Comparison of ENCODE assay signal across 17 mouse cellular contexts in the genomic region with DNA sequence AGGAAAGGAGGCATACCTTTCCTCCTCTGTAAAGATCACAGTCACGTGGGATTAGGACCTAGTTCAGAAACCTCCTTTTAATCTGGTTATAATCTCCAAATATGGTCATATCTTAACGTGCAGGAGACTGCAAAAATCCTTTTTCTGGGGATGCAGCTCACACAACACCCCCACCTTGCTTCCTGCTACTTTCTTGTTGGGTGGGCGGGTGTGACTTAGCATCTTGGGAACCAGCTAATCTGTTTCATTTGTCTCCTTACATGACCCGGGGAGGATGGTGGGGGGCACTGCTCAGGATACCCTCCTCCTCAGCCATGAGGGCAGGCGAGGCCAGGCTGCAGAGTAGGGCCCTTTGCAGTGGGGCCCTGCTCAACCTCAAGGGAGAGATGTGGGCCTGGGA. TPM values are rescaled to one million over a fixed set of nuclear protein-coding genes. Genes with fewer than 3 reads are reported as not detected.
DNase-seq lines count a peak whose midpoint lies in the region; ATAC-seq and TF ChIP-seq lines count a peak whose summit lies in the region.
"Had no signal": no experiment of that assay in that cellular context is flagged by ENCODE, and none has a peak within 500 bp of the region (broad histone marks: within the 10 kb centered on the region; RNA-seq: fewer than 3 reads in every experiment).

No protein-coding gene starts in this region.

- no peaks in the 10 kb centered on the region for H3K36me3 ChIP-seq in liver, embryonic 13.5 days
- no peaks in the 10 kb centered on the region for H3K36me3 ChIP-seq in liver, postnatal 0 days (replicated peaks; ENCODE audit: insufficient read depth, low read length)
- H3K36me3 ChIP-seq in forebrain, embryonic 15.5 days, result no peaks in the 10 kb centered on the region
- H3K36me3 ChIP-seq: kidney, embryonic 15.5 days; limb, embryonic 13.5 days had no signal

- H3K27me3 ChIP-seq in liver, embryonic 13.5 days, result no peaks in the 10 kb centered on the region
- no peaks in the 10 kb centered on the region for H3K27me3 ChIP-seq in liver, postnatal 0 days (ENCODE audit: insufficient read depth, low read length)
- H3K27me3 ChIP-seq in forebrain, embryonic 15.5 days, result no peaks in the 10 kb centered on the region
- H3K27me3 ChIP-seq: forebrain, embryonic 13.5 days; kidney, embryonic 15.5 days; limb, embryonic 13.5 days had no signal

- H3K4me2 ChIP-seq in liver, embryonic 13.5 days, result no peak overlapping the region
- H3K4me2 ChIP-seq in liver, postnatal 0 days (ENCODE audit: low read depth, low read length), result no peak overlapping the region
- H3K4me2 ChIP-seq in forebrain, embryonic 15.5 days (replicated peaks), result no peak overlapping the region
- H3K4me2 ChIP-seq: forebrain, embryonic 13.5 days; kidney, embryonic 15.5 days; limb, embryonic 13.5 days had no signal

- no peak for TF ChIP-seq EP300 in liver, postnatal 0 days (IDR thresholded peaks at IDR 0.05; ENCODE audit: low read depth)

- 60% methylated on average over 5 of the region's 5 CpGs for WGBS in liver, embryonic 13.5 days (ENCODE audit: insufficient replicate concordance)
- WGBS in liver, postnatal 0 days (ENCODE audit: insufficient replicate concordance), result 72% methylated on average over 5 of the region's 5 CpGs
- WGBS in forebrain, embryonic 15.5 days, result 75% methylated on average over 5 of the region's 5 CpGs

- no peak for DNase-seq in liver, embryonic 13.5 days
- no peak for DNase-seq in liver, postnatal 0 days
- DNase-seq in frontal cortex, adult 2 months (ENCODE audit: extremely low spot score in 1 of 2, low spot score in 1 of 2), result peak; percentile 78 to 81
- peak; percentile 72 to 73 for DNase-seq in left cerebral cortex, adult 9 months (ENCODE audit: low spot score in 2 of 2)
- DNase-seq in right cerebral cortex, postnatal 36 days (ENCODE audit: low spot score in 2 of 2), result peak; percentile 62 to 82
- no peak for DNase-seq in ovary, postnatal 14 days (ENCODE audit: low spot score)
- DNase-seq: adrenal gland, postnatal 10 days; cerebellum, adult 9-10 months; gastrocnemius, postnatal 36 days; lung, adult 2 months had no signal

- H3K9me3 ChIP-seq in liver, embryonic 13.5 days (replicated peaks), result no peaks in the 10 kb centered on the region
- no peaks in the 10 kb centered on the region for H3K9me3 ChIP-seq in liver, postnatal 0 days (ENCODE audit: low read length)
- H3K9me3 ChIP-seq in forebrain, embryonic 15.5 days, result no peaks in the 10 kb centered on the region
- H3K9me3 ChIP-seq: forebrain, embryonic 13.5 days; kidney, embryonic 15.5 days had no signal

- H3K27ac ChIP-seq in liver, embryonic 13.5 days, result peak overlapping the region; percentile 100; the same call in 1 of the 2 replicates
- no peak overlapping the region for H3K27ac ChIP-seq in liver, postnatal 0 days (ENCODE audit: low read depth)
- H3K27ac ChIP-seq in forebrain, embryonic 15.5 days (replicated peaks), result no peak overlapping the region
- H3K27ac ChIP-seq: forebrain, embryonic 13.5 days; kidney, embryonic 15.5 days; limb, embryonic 13.5 days; macrophage had no signal

- peaks cover 63% of the 10 kb centered on the region for H3K4me1 ChIP-seq in liver, embryonic 13.5 days (replicated peaks)
- peaks cover 26% of the 10 kb centered on the region for H3K4me1 ChIP-seq in liver, postnatal 0 days (ENCODE audit: insufficient read depth)
- H3K4me1 ChIP-seq in forebrain, embryonic 15.5 days, result no peaks in the 10 kb centered on the region
- H3K4me1 ChIP-seq: forebrain, embryonic 13.5 days; kidney, embryonic 15.5 days; limb, embryonic 13.5 days had no signal

- H3K9ac ChIP-seq in liver, embryonic 13.5 days, result peak overlapping the region; percentile 38
- H3K9ac ChIP-seq in liver, postnatal 0 days (replicated peaks), result no peak overlapping the region
- H3K9ac ChIP-seq in forebrain, embryonic 15.5 days (replicated peaks), result no peak overlapping the region
- H3K9ac ChIP-seq: forebrain, embryonic 13.5 days; kidney, embryonic 15.5 days; limb, embryonic 13.5 days had no signal

- H3K4me3 ChIP-seq in liver, embryonic 13.5 days (replicated peaks), result no peak overlapping the region
- no peak overlapping the region for H3K4me3 ChIP-seq in liver, postnatal 0 days (ENCODE audit: low read depth, low read length)
- H3K4me3 ChIP-seq in forebrain, embryonic 15.5 days, result no peak overlapping the region
- H3K4me3 ChIP-seq: forebrain, embryonic 13.5 days; kidney, embryonic 15.5 days; limb, embryonic 13.5 days had no signal

- ATAC-seq in liver, embryonic 13.5 days (ENCODE audit: low read depth), result no peak
- no peak for ATAC-seq in liver, postnatal 0 days
- no peak for ATAC-seq in forebrain, embryonic 15.5 days (replicated peaks)
- ATAC-seq: forebrain, embryonic 13.5 days; inflammation-experienced regulatory T-cells, adult 6 months; midbrain, embryonic 16.5 days had no signal

- no peak for TF ChIP-seq CTCF in liver, postnatal 0 days (IDR thresholded peaks at IDR 0.05; ENCODE audit: low read depth)

RNA-seq across cellular contexts. Expression of a gene that starts 9.4 kb away (rescaled TPM):
- polyA plus RNA-seq in liver, embryonic 13.5 days (2015; fragmentation: Nextera tagmentation; extraction: Ambion mirVana), result 86.2 and 97.4 TPM in 2 replicates
- polyA plus RNA-seq in liver, postnatal 0 days (2015; fragmentation: Nextera tagmentation; extraction: Ambion mirVana), result 40.2 and 40.4 TPM in 2 replicates
- 156 and 191 TPM in 2 replicates for polyA plus RNA-seq in frontal cortex, adult 2 months (2012; rRNA removed)
- polyA plus RNA-seq in forebrain, embryonic 15.5 days (2015; fragmentation: Nextera tagmentation; extraction: Ambion mirVana), result 88.6 and 93.0 TPM in 2 replicates

Comparison
In these comparisons a context has a peak if more than half of its experiments do, and no peak if none do; other contexts are left out.
1. DNase-seq: peak in frontal cortex, adult 2 months (2 of 2), left cerebral cortex, adult 9 months (2 of 2) and right cerebral cortex, postnatal 36 days (2 of 2); none in liver, embryonic 13.5 days (single experiment), liver, postnatal 0 days (single experiment) and ovary, postnatal 14 days (single experiment).